Mouse (Mus musculus) mouse embryonic stem cell (cell line): Measurements from ENCODE around the gene Adcy2.

Source experiments
- in situ Hi-C, 2 experiments: fragments of 300-500 bp; cut with MboI; formaldehyde crosslinking; loops; 1 replicate in 1 of 2; 3 replicates in 1 of 2; pipeline ENCODE4 v1.14.3; 2019 to 2020; ENCODE audit warnings: low sequenced_read_pairs in 2 of 2, low pct_unique_long_range_greater_than_20kb in 1 of 2, mixed read lengths in 1 of 2; ENCODE audit not compliant: unreplicated experiment in 1 of 2

The Adcy2 gene

DNA sequence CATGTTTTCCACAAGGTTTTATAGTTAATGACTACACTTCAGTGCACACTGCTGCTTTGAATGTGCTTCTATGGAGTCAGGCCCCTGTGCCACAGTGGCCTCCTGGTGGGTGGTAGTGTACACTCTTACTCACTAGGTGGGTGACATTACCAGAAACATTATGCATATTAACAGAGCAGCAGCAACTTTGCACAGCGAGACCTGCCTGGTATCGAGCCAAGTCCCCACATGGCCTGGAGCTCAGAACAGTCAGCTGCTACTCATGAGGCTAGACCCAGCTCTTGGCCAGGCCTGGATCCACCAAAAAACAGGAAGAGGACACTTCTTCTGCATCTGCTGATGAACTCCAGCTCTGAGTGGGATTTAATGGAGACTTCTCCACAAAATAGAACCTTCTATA is 13.6 kb downstream of the Adcy2 start:
- in situ Hi-C loops: no loop called here

DNA sequence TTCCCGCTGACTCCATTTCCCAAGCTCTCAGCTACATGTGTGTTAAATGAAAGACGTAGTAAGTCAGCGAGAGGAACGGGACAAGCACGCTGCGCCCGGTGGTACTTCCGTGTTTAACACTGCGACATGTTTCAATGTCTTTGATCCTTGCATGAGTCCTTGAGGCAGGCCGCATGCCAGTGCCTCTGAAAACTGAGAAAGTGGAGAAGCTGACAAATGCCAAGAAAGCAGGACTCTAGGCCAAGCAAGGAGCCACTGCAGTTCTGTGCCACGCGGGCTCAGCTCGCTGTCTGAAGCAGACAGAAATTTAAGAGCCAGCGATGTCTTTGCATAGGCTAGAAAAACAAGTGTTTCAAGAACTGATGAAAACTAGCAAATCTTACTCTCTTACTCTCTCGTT is 15.3 kb downstream of the Adcy2 start:
- in situ Hi-C loops: no loop called here

DNA sequence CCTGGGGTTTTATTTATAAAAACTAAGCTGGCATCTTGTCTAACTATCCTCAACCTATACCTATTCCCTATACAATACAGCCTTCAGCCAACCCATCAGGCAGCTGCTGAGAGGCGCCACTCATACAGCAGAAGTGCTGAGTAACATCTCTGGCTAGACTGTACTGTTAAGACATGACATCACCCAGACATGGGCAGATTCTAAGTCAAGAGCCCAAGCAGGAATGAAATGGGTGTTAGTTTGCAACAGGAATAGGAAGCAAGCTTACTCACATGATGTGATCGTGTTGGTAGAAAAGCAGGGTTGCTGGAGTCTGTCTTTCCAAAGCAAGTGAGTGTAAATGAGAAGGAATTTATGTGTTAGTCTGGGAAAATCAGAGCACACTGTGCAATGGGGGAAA is 18.3 kb downstream of the Adcy2 start:
- in situ Hi-C loops: no loop called here

DNA sequence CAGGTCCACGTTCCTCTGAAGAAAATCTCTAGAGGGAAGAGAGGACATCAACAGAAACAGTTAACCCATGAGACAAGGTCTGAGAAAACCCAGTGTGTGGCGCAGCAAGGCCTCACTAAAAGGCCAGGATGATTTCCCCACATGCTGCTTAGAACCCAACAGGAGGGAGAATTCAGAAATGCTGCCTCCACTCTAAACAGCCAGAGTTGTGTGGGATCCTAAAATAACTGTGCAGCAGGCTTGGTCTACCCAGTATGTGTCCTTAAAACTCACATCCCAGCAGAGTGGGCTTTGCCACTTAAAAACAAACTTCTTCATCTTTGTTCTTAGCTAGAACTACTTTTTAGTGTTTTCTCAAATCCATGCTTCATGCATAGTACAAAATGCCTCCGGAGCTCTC is 26.2 kb downstream of the Adcy2 start:
- in situ Hi-C loops: no loop called here

DNA sequence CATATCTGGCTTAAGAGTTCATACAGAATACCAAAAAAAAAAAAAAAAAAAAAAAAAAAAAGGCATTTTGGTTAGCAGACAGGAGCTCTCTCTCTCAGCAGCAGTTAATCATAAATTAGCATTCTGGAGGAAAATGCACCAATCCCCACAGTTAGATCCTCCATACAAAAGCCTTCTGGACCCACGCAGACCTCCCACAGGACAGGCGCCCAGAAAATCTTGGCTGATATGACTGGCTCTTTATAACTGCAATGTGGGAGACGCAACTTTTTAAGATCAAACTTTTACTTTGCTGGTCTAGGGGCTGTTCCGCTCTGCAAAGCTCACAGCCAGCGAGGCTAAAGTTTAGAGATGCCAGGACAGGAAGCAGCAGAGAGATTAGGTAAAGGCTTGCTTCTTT is 37.8 kb downstream of the Adcy2 start:
- in situ Hi-C loops: no loop called here

DNA sequence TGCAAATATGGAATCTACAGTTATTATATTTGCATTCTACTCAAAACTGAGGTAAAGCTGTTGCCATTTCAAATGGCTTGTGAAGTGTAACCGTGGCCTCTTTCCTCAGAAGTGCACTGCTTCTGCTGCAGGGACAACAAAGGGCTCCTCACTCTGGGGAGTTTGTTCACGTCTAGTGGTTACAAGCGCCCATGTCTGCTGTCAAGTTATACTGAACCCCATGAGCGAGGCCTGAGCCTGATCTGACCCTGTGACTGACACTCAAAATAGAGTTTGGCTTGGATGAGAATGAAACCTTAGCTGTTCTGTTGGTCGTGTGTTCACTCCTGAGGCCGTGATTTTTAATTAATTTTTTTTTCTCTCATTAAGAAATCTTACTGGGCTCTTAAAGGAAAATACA is 38.8 kb downstream of the Adcy2 start:
- in situ Hi-C loops: no loop called here

DNA sequence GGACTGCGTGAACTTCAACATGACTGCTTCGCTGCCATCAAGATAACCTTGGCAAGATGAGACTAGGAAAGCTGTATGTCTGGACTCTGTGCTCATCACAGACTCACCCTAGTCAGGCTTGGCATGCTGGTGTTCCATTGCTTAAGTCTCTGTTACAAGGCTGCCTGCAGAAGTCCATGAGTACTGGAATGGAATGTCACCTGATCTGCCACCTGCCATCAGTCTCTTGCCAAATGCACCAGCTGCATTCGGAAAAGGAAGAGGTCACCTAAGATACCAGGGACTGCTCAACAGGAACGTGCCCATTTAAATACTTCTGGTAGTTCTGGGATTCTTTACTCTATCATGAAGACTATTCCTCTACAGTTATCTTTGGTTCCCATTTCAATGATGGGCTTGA is 39.9 kb downstream of the Adcy2 start:
- in situ Hi-C loops: no loop called here

DNA sequence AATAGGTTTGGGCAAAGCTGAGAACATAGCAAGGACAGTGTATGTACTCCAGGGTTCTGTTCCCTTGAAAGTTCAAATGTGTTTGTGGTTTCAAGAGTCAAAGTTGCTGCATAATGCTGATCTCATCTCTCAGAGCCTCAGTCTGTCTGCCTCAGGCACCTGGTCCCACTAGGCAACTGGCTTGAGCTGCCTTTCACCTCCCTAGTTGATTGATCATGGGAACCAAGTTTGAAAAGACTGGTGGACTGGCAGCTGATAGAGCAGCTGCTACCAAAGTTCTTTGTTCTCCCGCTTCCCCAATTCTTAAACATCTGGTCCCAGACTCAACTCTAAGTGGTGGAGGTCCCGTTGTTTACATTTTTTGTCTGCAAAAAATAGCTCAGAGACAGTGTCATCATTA is 56.6 kb downstream of the Adcy2 start:
- in situ Hi-C loops: no loop called here

DNA sequence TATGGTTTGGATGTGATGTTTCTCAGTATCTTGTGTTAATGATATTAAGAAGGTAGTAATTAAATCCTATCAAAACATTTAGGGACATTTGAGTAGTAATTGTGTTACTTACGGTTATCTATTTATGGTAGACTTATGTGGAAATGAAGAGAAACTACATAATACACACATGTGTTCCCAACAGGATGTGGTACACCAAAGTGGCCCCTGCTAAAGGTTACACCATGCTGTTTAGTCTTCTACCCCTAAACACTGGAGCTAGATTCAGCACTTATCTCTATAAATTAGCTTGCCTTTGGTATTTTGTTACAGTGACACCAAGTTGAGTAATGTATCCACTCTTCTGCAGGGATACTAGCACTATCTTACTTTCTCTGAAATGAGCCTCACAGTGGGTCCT is 57.9 kb downstream of the Adcy2 start:
- in situ Hi-C loops: no loop called here

DNA sequence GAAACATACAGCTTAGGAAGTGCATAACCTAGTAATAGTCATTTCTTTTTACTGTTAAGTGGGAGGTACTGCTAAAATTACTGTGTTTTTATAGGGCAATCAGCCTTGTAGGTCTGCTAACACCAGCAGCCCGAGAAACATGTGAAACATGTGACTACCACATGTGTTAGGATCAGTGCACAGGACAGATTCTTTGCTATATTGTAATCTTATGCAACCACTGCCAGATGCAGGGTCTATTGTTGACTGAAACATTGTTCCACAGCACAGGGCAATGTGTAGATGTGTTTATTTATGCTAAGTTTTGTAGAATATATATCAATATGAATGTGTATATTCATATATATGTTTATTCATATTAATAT is 67.1 kb downstream of the Adcy2 start:
- in situ Hi-C loops: no loop called here

DNA sequence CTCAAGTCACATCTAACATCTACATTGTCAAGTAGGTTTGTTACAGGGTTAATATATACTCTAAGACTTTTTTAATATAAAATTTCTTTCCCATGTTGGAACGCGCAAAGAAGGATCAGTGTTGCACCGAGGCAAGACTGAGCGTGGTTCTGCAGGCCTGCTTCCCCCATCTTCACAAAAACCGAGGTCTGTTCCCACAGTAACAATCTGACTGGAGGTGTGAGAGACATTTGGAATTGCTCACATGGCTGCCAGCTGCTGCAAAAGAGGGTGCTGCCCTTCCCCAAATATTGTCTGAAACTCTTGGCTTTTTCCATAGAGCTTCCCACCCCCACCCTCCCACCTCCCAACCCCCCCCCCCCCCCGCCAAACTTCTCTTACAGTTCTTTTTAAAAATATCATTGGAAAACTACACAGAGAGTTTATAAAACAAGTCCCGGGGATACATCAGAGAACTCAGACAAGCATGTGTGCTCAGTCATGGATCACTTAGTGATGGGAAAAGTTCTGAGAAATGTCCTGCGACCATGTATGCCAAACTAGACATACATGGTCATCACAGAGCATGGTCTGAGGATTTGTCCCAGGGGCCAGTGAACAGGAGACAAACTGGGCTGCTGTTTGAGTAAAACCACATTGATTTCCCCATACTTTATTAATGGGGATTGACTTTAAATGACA is 67.6 kb downstream of the Adcy2 start:
- in situ Hi-C loops: no loop called here

DNA sequence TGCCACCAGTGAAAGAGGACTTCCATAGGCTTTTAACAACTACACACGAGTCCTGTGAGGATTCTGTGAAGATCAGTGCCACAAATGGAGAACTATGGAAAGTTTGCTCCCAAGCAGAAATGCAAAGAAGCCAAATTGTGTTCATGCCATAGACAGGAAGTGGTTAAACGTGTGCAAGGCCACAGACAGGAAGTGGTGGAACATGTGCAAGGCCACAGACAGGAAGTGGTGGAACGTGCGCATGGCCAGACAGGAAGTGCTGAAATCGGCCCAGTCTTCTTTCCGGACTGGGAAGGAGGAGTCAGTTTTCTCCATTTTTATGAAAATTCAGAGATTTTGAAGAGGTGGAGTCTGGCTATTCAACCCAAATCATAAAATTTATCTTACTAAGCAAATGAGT is 70.9 kb downstream of the Adcy2 start:
- in situ Hi-C loops: no loop called here

DNA sequence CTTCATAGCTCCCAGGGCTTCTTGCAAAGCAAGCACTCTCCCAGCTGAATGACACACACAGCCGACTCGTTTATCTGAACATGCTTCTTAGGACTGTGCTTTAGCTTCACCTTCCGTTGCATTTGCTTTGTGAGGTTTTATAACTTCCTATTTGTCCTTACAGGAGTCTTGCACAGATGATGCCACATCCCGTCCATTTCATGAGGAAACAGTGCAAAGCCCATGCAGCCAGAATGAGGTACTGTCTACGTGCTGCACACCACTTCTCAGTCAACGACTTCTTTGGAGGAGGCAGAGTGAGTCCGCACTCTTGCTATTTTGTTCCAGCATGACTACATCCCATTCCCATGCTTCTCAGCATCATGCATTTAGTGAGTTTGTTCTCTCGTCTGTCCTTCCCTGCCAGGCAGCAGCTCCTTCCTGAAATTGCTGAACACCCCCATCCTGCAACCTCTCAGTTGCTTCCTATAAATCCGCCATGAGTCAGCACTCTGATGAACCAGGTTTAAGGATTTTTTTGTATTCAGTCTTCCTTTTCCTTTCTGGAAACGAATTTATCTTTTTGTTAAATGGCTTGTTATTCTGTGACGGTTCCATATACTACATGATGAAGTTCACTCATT is 85.6 kb downstream of the Adcy2 start:
- in situ Hi-C loops: no loop called here

DNA sequence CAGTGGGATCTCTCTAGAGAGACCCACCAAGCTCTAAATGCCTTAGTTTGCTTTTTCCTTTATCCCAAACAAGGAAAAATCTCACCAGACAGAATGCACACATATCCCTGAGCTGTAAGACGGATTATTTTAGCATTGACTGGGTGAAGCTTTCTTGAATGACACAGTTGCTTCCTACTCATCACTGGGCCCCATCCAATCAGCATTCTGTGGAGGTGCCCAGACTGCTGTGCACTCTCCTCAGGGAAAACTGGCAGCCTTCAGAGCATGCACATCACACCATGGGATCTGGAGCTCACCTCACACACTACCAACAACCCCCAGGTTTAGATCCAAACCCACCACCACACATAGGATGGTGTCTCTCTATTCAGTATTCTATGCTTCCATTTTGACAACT is 92.7 kb downstream of the Adcy2 start:
- in situ Hi-C loops: no loop called here

DNA sequence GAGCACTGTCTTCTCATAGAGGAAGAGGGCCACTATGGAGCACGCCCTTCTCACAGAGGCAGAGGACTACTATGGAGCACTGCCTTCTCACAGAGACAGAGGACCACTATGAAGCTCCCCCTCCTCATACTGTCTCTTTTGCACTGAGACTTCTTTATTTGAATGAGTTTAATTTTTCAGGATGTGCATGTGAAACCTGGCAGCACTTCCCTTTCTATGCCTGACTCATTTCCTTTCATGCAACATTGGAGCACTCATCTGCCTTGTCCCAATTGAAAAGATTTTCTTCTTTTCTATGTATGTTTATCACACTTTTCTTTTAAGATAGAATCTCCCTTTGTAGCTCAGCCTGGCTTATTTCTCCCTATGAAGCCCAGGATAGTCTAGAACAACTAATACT is 96.6 kb downstream of the Adcy2 start:
- in situ Hi-C loops: no loop called here

DNA sequence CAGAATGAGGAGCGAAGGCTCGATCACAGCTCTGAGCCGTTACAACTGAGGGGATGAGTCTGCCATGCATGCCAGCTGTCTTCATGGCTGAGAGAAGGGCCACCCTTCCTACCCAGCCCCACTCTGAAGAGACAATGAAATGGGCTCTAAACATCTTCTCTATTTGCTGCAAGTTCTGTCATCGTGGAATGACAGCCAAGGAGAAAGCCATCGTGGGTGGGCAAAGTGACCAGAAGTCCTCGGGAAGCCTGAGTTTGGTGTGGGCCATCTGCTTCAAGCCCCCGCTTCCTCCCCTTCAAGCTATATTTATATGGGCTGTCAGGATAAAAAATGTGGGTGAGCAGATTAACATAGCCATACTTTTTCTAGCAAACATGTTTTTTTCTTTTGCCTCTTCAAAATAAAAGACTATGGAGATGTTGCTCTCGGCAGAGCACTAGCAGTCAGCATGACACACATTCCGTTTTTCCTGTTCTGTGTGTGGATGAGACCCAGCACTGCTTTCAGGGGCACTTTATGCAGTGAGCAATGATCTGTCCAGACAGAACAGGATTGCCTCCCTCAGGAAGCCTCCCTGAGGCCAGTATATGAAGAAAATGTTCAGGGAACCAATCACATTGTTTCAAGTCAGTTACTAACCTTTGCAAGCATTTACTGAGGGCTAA is 109.3 kb downstream of the Adcy2 start:
- in situ Hi-C loops: no loop called here

DNA sequence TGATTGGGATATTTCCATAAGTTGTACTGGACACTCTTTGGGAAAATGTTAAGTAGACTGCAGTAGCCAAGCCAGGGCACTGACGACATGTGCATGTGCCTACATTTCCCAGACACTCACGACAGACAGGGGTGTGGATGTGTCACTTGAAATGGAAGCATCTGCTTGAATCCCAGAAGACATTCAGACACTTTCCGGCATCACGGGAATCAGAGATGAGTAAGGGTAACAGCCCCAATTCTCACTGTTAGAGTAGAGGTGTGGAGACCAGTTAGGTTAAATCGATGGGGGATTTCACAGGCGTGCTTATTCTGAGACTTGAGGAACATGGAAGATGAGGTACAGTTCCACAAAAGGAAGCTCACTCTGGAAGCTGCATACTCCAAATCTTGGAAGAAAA is 130.6 kb downstream of the Adcy2 start:
- in situ Hi-C loops: no loop called here

DNA sequence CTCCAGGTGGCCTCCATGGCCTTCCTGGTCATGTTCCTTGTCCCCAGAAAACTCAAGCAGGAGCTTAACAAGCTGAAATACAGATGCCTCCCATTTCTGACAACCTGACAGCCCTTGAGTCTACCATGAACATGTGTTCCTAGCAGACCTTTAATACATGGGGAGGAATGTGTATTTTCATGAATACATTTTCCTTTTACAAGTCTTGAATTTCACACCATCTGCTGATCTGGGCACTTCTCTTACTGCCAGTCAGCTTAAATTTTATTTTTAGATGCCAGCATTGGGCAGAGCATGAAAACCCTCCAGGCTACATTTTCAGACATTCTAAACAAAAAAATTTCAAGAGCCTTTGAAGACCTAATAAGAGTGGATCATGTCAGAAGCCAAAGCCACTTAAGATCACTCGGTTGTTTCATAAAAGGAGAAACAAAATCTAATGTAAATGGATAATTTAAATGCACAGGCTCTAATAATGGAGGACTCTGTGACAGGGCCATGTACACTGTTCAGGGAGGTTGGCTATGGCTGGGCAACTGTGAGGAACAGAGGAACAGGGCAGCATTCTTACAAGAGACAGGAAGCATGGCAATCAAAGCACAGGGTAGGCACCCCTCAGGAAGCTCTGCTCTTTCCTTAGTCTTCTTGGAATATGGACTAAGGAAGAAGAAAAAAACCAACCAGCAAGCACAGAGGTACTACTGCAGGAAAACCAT is 131.2 kb downstream of the Adcy2 start:
- in situ Hi-C loops: no loop called here

DNA sequence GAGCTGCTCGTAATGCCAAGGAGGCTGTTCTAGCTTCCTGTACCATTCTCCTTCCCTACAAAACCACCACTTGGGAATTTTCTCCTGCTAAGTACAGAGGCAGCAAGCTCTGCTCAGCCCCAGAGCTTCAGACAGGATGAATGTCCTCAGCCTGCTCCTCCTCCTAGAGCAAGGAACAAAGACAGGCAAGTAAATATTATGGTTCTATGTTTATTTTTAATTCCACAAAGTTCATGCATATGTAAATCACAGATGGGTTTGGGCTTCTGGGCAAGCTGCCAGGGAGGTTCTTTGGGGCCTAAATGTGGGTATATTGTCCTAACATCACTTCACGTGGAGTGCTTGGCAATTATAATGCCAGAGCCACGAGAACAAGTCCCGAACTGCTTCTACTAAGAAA is 139.3 kb downstream of the Adcy2 start:
- in situ Hi-C loops: no loop called here

DNA sequence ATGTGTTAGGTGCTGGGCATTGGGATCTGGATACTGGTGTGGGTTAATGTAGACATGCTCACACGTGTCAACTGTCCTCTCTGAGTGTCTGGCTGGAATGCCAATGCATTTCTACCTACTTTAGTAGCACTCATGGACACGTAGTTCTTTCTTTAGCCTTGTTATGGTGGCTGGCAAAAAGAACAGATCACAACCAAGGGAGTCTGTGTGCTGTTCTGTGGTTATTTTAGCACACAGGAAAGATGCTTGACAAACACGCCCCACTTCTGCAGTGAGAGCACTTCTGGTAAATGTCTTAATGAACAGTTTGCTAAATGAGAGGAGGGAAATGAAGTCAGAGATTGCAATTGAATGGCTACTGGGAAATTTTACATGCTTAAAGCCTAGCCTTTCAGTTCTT is 151.1 kb downstream of the Adcy2 start:
- in situ Hi-C loops: no loop called here
